Mouse (Mus musculus): Measurements from ENCODE around the gene Ldb2. TPM values are rescaled to one million over a fixed set of nuclear protein-coding genes. Genes with fewer than 3 reads are reported as not detected.

Gene Ldb2
- 70.5 and 89.3 TPM in 2 replicates for polyA plus RNA-seq (2014; fragmentation: Nextera tagmentation; extraction: Ambion mirVana)

- under 1% methylated on average over 17 of the region's 19 CpGs for WGBS
- Histone ChIP-seq H3K27ac (ENCODE audit: low read depth, low read length) (peak within 1 kb of the TSS; percentile 31; the same call in 1 of the 2 replicates), H3K4me1 (ENCODE audit: control insufficient read depth, insufficient read depth, low read length) (no peaks in the 10 kb centered on the region), H3K4me2 (replicated peaks; ENCODE audit: low read depth, low read length) (peak within 1 kb of the TSS; percentile 41), H3K9me3 (ENCODE audit: control insufficient read depth, low read length) (no peaks in the 10 kb centered on the region), H3K27me3 (ENCODE audit: control insufficient read depth, insufficient read depth, low read length) (no peaks in the 10 kb centered on the region), H3K4me3 (ENCODE audit: low read length) (peak within 1 kb of the TSS; percentile 51), H3K9ac (ENCODE audit: low read depth, low read length) (peak within 1 kb of the TSS; percentile 68), H3K36me3 (ENCODE audit: control insufficient read depth, insufficient read depth, low read length) (no peaks in the 10 kb centered on the region)
- ATAC-seq (ENCODE audit: low FRiP score, low TSS enrichment): peak; percentile 94
Observed at GRCm38 (mm10) chr5:44799053-44799860, at the start of gene Ldb2. Ldb2 (minus strand) TSS chr5:44799680.

DNA sequence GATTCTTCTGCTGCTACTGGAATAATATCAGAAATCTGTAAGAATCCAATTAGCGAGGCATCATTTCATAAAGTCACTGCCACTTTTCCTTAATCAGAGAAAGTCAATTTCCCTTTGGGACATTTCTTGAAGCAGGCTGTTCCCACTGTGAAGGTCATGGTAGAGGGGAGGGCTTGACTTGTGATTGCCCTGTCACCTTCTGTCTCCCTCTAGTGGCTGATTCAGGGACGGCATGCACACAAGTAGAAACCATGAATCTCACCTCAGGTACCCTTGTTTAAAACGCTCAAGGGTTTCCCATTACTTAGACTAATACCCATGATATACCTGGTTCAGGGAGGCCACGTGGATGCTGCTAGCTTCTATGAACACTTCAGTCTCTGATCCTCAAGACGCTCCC lies 31.8 kb upstream of the Ldb2 start:
- Histone ChIP-seq H3K27ac (ENCODE audit: low read depth, low read length) (no peak overlapping the region), H3K4me1 (ENCODE audit: control insufficient read depth, insufficient read depth, low read length) (no peaks in the 10 kb centered on the region), H3K36me3 (ENCODE audit: control insufficient read depth, insufficient read depth, low read length) (no peaks in the 10 kb centered on the region), H3K9ac (ENCODE audit: low read depth, low read length) (no peak overlapping the region), H3K27me3 (ENCODE audit: control insufficient read depth, insufficient read depth, low read length) (no peaks in the 10 kb centered on the region), H3K4me2 (replicated peaks; ENCODE audit: low read depth, low read length) (no peak overlapping the region), H3K4me3 (ENCODE audit: low read length) (no peak overlapping the region), H3K9me3 (ENCODE audit: control insufficient read depth, low read length) (no peaks in the 10 kb centered on the region)
- WGBS: 67% methylated on average over 5 of the region's 5 CpGs
- no peak for ATAC-seq (ENCODE audit: low FRiP score, low TSS enrichment)

DNA sequence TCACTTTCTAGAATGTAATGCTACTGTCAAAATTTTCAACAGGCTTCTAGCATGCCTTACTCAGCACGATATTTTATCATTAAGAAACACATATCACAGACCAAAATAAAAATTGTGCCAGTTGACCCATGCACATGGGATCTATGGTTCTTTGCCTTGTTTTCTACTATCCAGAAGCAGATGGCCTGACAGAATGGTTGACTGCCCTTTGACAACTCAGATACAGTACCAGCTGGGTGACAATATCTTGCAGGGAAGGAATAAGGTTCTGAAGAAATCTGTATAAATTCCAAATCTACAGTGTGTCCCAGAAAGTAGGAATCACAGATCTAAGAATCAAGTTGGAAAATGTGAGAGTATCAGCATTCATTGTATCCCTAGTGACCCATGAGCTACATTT lies 16.0 kb upstream of the Ldb2 start:
- H3K27ac ChIP-seq (ENCODE audit: low read depth, low read length): no peak overlapping the region
- H3K36me3 ChIP-seq (ENCODE audit: control insufficient read depth, insufficient read depth, low read length): no peaks in the 10 kb centered on the region

GRCm38 (mm10) chr5:44805960-44806359 lies 6.5 kb upstream of the Ldb2 start:
- no peak overlapping the region for H3K9ac ChIP-seq (ENCODE audit: low read depth, low read length)
- H3K36me3 ChIP-seq (ENCODE audit: control insufficient read depth, insufficient read depth, low read length): no peaks in the 10 kb centered on the region
- H3K9me3 ChIP-seq (ENCODE audit: control insufficient read depth, low read length): no peaks in the 10 kb centered on the region
- no peak overlapping the region for H3K4me3 ChIP-seq (ENCODE audit: low read length)
- H3K4me2 ChIP-seq (replicated peaks; ENCODE audit: low read depth, low read length): no peak overlapping the region
- H3K4me1 ChIP-seq (ENCODE audit: control insufficient read depth, insufficient read depth, low read length): no peaks in the 10 kb centered on the region
- H3K27me3 ChIP-seq (ENCODE audit: control insufficient read depth, insufficient read depth, low read length): no peaks in the 10 kb centered on the region
- WGBS: 66% methylated on average over 2 of the region's 2 CpGs
- no peak overlapping the region for H3K27ac ChIP-seq (ENCODE audit: low read depth, low read length)
- no peak for ATAC-seq (ENCODE audit: low FRiP score, low TSS enrichment)

More for the DNA sequence above, 16.0 kb upstream of the Ldb2 start:
- 73% methylated on average over 1 of the region's 1 CpGs for WGBS
- Histone ChIP-seq H3K4me1 (ENCODE audit: control insufficient read depth, insufficient read depth, low read length) (no peaks in the 10 kb centered on the region), H3K27me3 (ENCODE audit: control insufficient read depth, insufficient read depth, low read length) (no peaks in the 10 kb centered on the region), H3K9me3 (ENCODE audit: control insufficient read depth, low read length) (no peaks in the 10 kb centered on the region), H3K4me3 (ENCODE audit: low read length) (no peak overlapping the region), H3K9ac (ENCODE audit: low read depth, low read length) (no peak overlapping the region), H3K4me2 (replicated peaks; ENCODE audit: low read depth, low read length) (no peak overlapping the region)
- ATAC-seq (ENCODE audit: low FRiP score, low TSS enrichment): no peak

- Histone ChIP-seq H3K27ac (ENCODE audit: low read depth, low read length) (no peak overlapping the region), H3K9me3 (ENCODE audit: control insufficient read depth, low read length) (no peaks in the 10 kb centered on the region), H3K4me3 (ENCODE audit: low read length) (no peak overlapping the region), H3K9ac (ENCODE audit: low read depth, low read length) (no peak overlapping the region), H3K4me1 (ENCODE audit: control insufficient read depth, insufficient read depth, low read length) (no peaks in the 10 kb centered on the region), H3K27me3 (ENCODE audit: control insufficient read depth, insufficient read depth, low read length) (no peaks in the 10 kb centered on the region), H3K36me3 (ENCODE audit: control insufficient read depth, insufficient read depth, low read length) (no peaks in the 10 kb centered on the region), H3K4me2 (replicated peaks; ENCODE audit: low read depth, low read length) (no peak overlapping the region)
- ATAC-seq (ENCODE audit: low FRiP score, low TSS enrichment): no peak
- whole genome bisulfite sequencing: 20% methylated on average over 3 of the region's 3 CpGs
Observed at GRCm38 (mm10) chr5:44801100-44801499, 1.6 kb upstream of the Ldb2 start.

DNA sequence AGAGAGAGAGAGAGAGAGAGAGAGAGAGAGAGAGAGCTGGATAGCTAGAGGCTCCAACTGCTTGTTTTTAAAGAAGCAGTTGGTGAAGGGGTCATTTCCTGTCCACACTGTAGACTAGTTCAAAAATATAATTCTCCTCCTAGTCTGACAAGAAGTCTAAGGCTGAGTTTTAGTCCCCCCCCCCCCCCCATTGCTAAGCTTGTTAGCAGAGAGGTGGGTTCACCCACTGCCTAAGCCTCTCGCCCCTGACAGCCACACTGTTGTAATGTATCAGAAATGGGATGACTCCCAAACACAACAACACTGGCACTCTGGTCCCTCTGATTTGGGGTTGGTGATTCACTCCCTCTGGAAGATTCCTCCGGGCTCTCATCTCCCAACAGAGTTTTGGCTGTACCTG lies 381 bp upstream of the Ldb2 start:
- H3K9me3 ChIP-seq (ENCODE audit: control insufficient read depth, low read length): no peaks in the 10 kb centered on the region
- no peaks in the 10 kb centered on the region for H3K4me1 ChIP-seq (ENCODE audit: control insufficient read depth, insufficient read depth, low read length)
- 10% methylated on average over 2 of the region's 2 CpGs for WGBS
- peak overlapping the region; percentile 41 for H3K4me2 ChIP-seq (replicated peaks; ENCODE audit: low read depth, low read length)
- H3K36me3 ChIP-seq (ENCODE audit: control insufficient read depth, insufficient read depth, low read length): no peaks in the 10 kb centered on the region
- no peak overlapping the region for H3K9ac ChIP-seq (ENCODE audit: low read depth, low read length)
- H3K27ac ChIP-seq (ENCODE audit: low read depth, low read length): peak overlapping the region; percentile 27; the same call in 1 of the 2 replicates
- H3K27me3 ChIP-seq (ENCODE audit: control insufficient read depth, insufficient read depth, low read length): no peaks in the 10 kb centered on the region
- peak; percentile 80 for ATAC-seq (ENCODE audit: low FRiP score, low TSS enrichment)
- H3K4me3 ChIP-seq (ENCODE audit: low read length): peak overlapping the region; percentile 51

GRCm38 (mm10) chr5:44798493-44798892 lies 987 bp downstream of the Ldb2 start:
- H3K4me1 ChIP-seq (ENCODE audit: control insufficient read depth, insufficient read depth, low read length): no peaks in the 10 kb centered on the region

GRCm38 (mm10) chr5:44798056-44798455 lies 1.4 kb downstream of the Ldb2 start:
- Histone ChIP-seq H3K4me1 (ENCODE audit: control insufficient read depth, insufficient read depth, low read length) (no peaks in the 10 kb centered on the region), H3K4me2 (replicated peaks; ENCODE audit: low read depth, low read length) (peak overlapping the region; percentile 41), H3K9me3 (ENCODE audit: control insufficient read depth, low read length) (no peaks in the 10 kb centered on the region), H3K27me3 (ENCODE audit: control insufficient read depth, insufficient read depth, low read length) (no peaks in the 10 kb centered on the region), H3K9ac (ENCODE audit: low read depth, low read length) (peak overlapping the region; percentile 68), H3K27ac (ENCODE audit: low read depth, low read length) (no peak overlapping the region), H3K36me3 (ENCODE audit: control insufficient read depth, insufficient read depth, low read length) (no peaks in the 10 kb centered on the region), H3K4me3 (ENCODE audit: low read length) (peak overlapping the region; percentile 51)
- WGBS: 7% methylated on average over 2 of the region's 2 CpGs
- no peak for ATAC-seq (ENCODE audit: low FRiP score, low TSS enrichment)

More at GRCm38 (mm10) chr5:44798493-44798892, 987 bp downstream of the Ldb2 start:
- H3K4me2 ChIP-seq (replicated peaks; ENCODE audit: low read depth, low read length): peak overlapping the region; percentile 41
- WGBS: 5% methylated on average over 3 of the region's 3 CpGs
- H3K27me3 ChIP-seq (ENCODE audit: control insufficient read depth, insufficient read depth, low read length): no peaks in the 10 kb centered on the region
- peak overlapping the region; percentile 51 for H3K4me3 ChIP-seq (ENCODE audit: low read length)
- no peak for ATAC-seq (ENCODE audit: low FRiP score, low TSS enrichment)
- no peaks in the 10 kb centered on the region for H3K36me3 ChIP-seq (ENCODE audit: control insufficient read depth, insufficient read depth, low read length)
- H3K27ac ChIP-seq (ENCODE audit: low read depth, low read length): peak overlapping the region; percentile 31; the same call in 1 of the 2 replicates
- no peaks in the 10 kb centered on the region for H3K9me3 ChIP-seq (ENCODE audit: control insufficient read depth, low read length)
- peak overlapping the region; percentile 68 for H3K9ac ChIP-seq (ENCODE audit: low read depth, low read length)

DNA sequence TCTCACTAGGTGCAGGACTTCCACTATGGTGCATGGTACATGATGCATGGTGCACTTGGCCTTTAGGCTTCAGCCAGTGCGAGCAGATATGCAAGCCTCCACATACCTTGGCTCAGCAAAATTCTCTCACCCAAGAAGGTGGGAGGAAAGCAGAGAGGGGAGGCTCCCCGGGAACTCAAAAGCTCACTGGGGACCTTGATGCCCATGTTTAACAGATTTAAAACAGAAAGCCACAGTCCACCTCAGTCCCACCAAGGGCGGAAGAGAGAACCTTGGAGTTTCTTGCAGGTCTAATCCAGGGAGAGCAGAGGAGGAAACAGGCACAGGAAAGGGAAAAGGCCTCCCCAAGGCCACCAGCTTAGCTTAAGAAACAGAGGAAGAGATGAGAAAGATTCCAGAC lies 14.9 kb downstream of the Ldb2 start:
- Histone ChIP-seq H3K9ac (ENCODE audit: low read depth, low read length) (no peak overlapping the region), H3K36me3 (ENCODE audit: control insufficient read depth, insufficient read depth, low read length) (no peaks in the 10 kb centered on the region), H3K4me3 (ENCODE audit: low read length) (no peak overlapping the region), H3K27ac (ENCODE audit: low read depth, low read length) (no peak overlapping the region), H3K27me3 (ENCODE audit: control insufficient read depth, insufficient read depth, low read length) (no peaks in the 10 kb centered on the region), H3K4me1 (ENCODE audit: control insufficient read depth, insufficient read depth, low read length) (peaks cover 2% of the 10 kb centered on the region; the same call in 1 of the 2 replicates), H3K9me3 (ENCODE audit: control insufficient read depth, low read length) (no peaks in the 10 kb centered on the region), H3K4me2 (replicated peaks; ENCODE audit: low read depth, low read length) (no peak overlapping the region)
- ATAC-seq (ENCODE audit: low FRiP score, low TSS enrichment): no peak
- 59% methylated on average over 3 of the region's 3 CpGs for WGBS

Data from kidney, embryonic 14.5 days (tissue).